Mouse (Mus musculus): ENCODE measurements around the gene Usp34.
A peak's percentile ranks its signal among the peaks of the same experiment; 100 is the strongest.
"Not testable (repeated sequence)": the region's sequence is repeated elsewhere in the genome, so short reads cannot be mapped to it uniquely, and the experiment has no call there.

The Usp34 gene

GRCm38 (mm10) chr11:23497718-23498509 is 191.2 kb downstream of the Usp34 start, which contains the start of gene Ahsa2:
Gene Ahsa2, minus strand, starts transcription at chr11:23498030.
- peak; percentile 96 for DNase-seq (ENCODE audit: low read depth, low spot score)

DNA sequence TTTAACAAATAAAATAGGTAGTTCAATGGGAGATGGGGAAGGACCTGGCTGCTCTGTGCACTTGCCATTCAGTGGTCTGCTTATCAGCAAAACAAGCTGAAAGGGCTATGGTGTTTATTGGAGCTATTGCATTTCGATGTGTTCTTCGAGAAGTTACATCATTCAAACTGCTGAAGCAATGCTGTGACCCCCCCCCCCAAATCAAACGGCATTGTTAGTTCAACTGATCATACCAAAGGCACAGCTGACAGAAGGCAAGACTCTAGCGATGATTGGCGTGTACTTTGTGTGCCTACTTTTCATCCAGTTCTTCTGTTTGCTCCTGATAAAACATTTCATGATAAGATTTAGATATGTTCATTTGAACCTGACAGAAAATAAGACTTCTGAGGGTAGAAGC is 191.9 kb downstream of the Usp34 start:
- DNase-seq (ENCODE audit: low read depth, low spot score), result no peak

GRCm38 (mm10) chr11:23504801-23505200 is 198.1 kb downstream of the Usp34 start:
- not testable (repeated sequence) for DNase-seq (ENCODE audit: low read depth, low spot score)

DNA sequence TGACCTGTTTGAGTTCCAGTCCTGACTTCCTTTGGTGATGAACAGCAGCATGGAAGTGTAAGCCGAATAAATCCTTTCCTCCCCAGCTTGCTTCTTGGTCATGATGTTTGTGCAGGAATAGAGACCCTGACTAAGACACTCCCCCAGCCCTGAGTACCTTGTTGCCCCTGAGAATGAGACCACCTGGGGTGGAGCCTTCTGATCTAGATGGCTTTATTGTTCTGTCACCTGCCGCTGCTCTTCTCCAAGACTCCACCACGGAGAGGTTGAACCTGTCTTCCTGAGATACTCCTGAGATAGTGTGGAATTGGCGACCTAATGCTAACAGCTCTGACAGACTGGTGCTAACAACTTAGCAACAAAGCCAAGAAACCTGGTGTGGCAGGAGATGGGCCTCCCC is 208.1 kb downstream of the Usp34 start:
- DNase-seq (ENCODE audit: low read depth, low spot score), result not testable (repeated sequence)

GRCm38 (mm10) chr11:23515315-23515714 is 208.6 kb downstream of the Usp34 start:
- DNase-seq (ENCODE audit: low read depth, low spot score), result no peak

- no peak for DNase-seq (ENCODE audit: low read depth, low spot score)
Observed at GRCm38 (mm10) chr11:23518981-23519380, 212.3 kb downstream of the Usp34 start.

- DNase-seq (ENCODE audit: low read depth, low spot score), result no peak
Observed at GRCm38 (mm10) chr11:23520473-23521205, 213.9 kb downstream of the Usp34 start, which contains the start of gene 1700093K21Rik. Gene 1700093K21Rik, minus strand, starts transcription at chr11:23521155.

DNA sequence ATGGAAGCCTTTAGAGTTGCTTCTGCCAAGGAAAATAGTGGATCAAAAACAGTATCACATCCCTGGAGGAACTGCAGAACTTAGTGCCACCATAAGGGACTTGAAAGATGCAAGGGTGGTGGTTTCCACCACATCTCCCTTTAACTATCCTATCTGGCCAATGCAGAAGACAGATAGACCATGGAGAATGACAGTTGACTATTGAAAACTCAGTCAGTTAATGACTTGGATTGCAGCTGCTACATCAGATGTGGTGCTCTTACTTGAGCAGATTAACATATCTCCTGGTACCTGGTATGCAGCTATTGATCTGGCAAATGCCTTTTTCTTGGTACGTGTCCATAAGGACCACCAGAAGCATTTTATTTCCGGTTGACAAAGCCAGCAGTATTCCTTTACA is 230.8 kb downstream of the Usp34 start:
- DNase-seq (ENCODE audit: low read depth, low spot score), result no peak
